Mouse (Mus musculus) heart, postnatal 0 days (tissue): ENCODE results near the gene Zmynd12. TPM values are rescaled to one million over a fixed set of nuclear protein-coding genes. Genes with fewer than 3 reads are reported as not detected.

ENCODE experiments used
- ATAC-seq: fragments of 200-750 bp; cut with Nextera tagmentation; 2 replicates; pipeline ENCODE4 v1.8.0; 2017; ENCODE audit warnings: low read depth, moderate number of reproducible peaks, moderate library complexity; ENCODE audit not compliant: insufficient read depth
- DNase-seq: peaks from one replicate; pipeline ENCODE4 v3.0.0-alpha.2; 2016; ENCODE audit warnings: low spot score
- H3K27ac ChIP-seq: fragments of 300-500 bp; sonication (generic); 2 replicates; pipeline ENCODE4 v1.5.1; 2014; ENCODE audit warnings: low read depth, mild to moderate bottlenecking
- H3K27me3 ChIP-seq: fragments of 300-500 bp; sonication (generic); 2 replicates; pipeline ENCODE4 v1.6.1; 2014; ENCODE audit warnings: low read length, mixed read lengths; ENCODE audit not compliant: control insufficient read depth, insufficient read depth
- H3K36me3 ChIP-seq: fragments of 300-500 bp; sonication (generic); replicated peaks from 2 replicates; pipeline ENCODE4 v1.6.1; 2014; ENCODE audit warnings: low read length, mixed read lengths; ENCODE audit not compliant: control insufficient read depth, insufficient read depth
- H3K4me1 ChIP-seq: fragments of 300-500 bp; sonication (generic); 2 replicates; pipeline ENCODE4 v1.6.1; 2014; ENCODE audit warnings: antibody characterized with exemption; ENCODE audit not compliant: control insufficient read depth, insufficient read depth
- H3K4me2 ChIP-seq: fragments of 300-500 bp; sonication (generic); 2 replicates; pipeline ENCODE4 v1.6.1; 2014; ENCODE audit warnings: low read depth, mild to moderate bottlenecking, low read length, moderate library complexity
- H3K4me3 ChIP-seq: fragments of 300-500 bp; sonication (generic); 2 replicates; pipeline ENCODE4 v1.5.1; 2014; ENCODE audit warnings: low read depth, low read length
- H3K9ac ChIP-seq: fragments of 300-500 bp; sonication (generic); replicated peaks from 2 replicates; pipeline ENCODE4 v1.6.1; 2014; ENCODE audit warnings: low read depth, low read length, mixed read lengths
- H3K9me3 ChIP-seq: fragments of 300-500 bp; sonication (generic); replicated peaks from 2 replicates; pipeline ENCODE4 v1.6.1; 2016; ENCODE audit warnings: low read length; ENCODE audit not compliant: control insufficient read depth
- CTCF ChIP-seq: IDR thresholded peaks from 2 replicates; pipeline ENCODE4 v1.5.1; 2016; ENCODE audit warnings: antibody characterized with exemption, control low read depth, low read depth
- EP300 ChIP-seq: IDR thresholded peaks from 2 replicates; pipeline ENCODE4 v1.6.1; 2016; ENCODE audit warnings: antibody characterized with exemption, low read depth
- WGBS: fragments of 180-500 bp; shearing (Covaris S2); extraction: QIAGEN DNeasy Blood & Tissue Kit; methylation state at CpG from one replicate; pipeline ENCODE4 v1.1.7; 2014; 5-methylcytosine and 5-hydroxymethylcytosine counted together
- polyA plus RNA-seq: library from polyadenylated mRNA; unstranded; fragments of >200 nt; fragmentation: Nextera tagmentation; extraction: Ambion mirVana; gene quantifications from 2 replicates; pipeline ENCODE4 v1.2.1, GENCODE M21; 2015
- total RNA-seq: library from RNA; depleted of rRNA; stranded (reverse); fragments of >200 nt; gene quantifications from 2 replicates; pipeline ENCODE4 v1.2.3, GENCODE M21; 2014; ENCODE audit warnings: low replicate concordance

Zmynd12 gene
- total and polyA plus RNA-seq, 2 experiments from 2014 or later, result 0.37 TPM; not detected in 1

- Histone ChIP-seq H3K4me2 (no peak overlapping the region), H3K4me3 (no peak overlapping the region), H3K9me3 (no peaks in the 10 kb centered on the region), H3K9ac (no peak overlapping the region), H3K27me3 (no peaks in the 10 kb centered on the region), H3K4me1 (peaks cover 17% of the 10 kb centered on the region; the same call in 1 of the 2 replicates), H3K27ac (no peak overlapping the region), H3K36me3 (no peaks in the 10 kb centered on the region; the same call in 1 of the 2 replicates)
- WGBS, result 59% methylated on average over 3 of the region's 3 CpGs
- ATAC-seq, result no peak
- DNase-seq, result no peak
- no peak for TF ChIP-seq EP300
- TF ChIP-seq CTCF, result no peak
Measured at GRCm38 (mm10) chr4:119417270-119417669, 5.3 kb upstream of the Zmynd12 start.

GRCm38 (mm10) chr4:119417894-119418293, 4.7 kb upstream of the Zmynd12 start:
- no peaks in the 10 kb centered on the region for H3K9me3 ChIP-seq
- H3K27ac ChIP-seq, result no peak overlapping the region
- TF ChIP-seq EP300 (no peak), CTCF (no peak)
- DNase-seq (no peak), ATAC-seq (no peak)
- no peak overlapping the region for H3K4me3 ChIP-seq
- H3K4me1 ChIP-seq, result peaks cover 19% of the 10 kb centered on the region; the same call in 1 of the 2 replicates
- no peak overlapping the region for H3K4me2 ChIP-seq
- H3K27me3 ChIP-seq, result no peaks in the 10 kb centered on the region
- H3K9ac ChIP-seq, result no peak overlapping the region
- H3K36me3 ChIP-seq, result no peaks in the 10 kb centered on the region; the same call in 1 of the 2 replicates
- 35% methylated on average over 3 of the region's 3 CpGs for WGBS

DNA sequence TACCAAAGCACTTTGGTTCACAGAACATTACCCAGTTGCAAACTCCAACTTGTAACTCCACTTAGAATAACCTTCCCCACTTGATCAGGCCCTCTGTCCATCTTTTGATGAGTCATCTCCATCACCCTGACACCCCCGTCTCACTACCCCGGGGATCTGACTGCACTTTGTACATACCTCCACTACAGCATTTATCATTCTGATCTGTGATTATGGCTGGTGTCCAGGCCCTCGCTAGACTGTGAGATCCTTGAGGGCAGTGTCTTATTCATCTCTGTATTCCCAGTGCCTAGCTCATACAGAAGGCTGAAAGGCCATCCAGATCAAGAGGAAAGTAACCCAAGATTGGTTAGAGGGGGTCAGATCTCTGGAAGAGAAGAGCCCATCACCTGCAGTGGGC, 1.4 kb upstream of the Zmynd12 start:
- H3K27ac ChIP-seq, result no peak overlapping the region
- no peak for TF ChIP-seq CTCF
- no peak for TF ChIP-seq EP300
- DNase-seq (no peak), ATAC-seq (no peak)
- peak overlapping the region; percentile 70 for H3K4me3 ChIP-seq
- WGBS, result 28% methylated on average over 3 of the region's 3 CpGs
- H3K9me3 ChIP-seq, result no peaks in the 10 kb centered on the region
- H3K27me3 ChIP-seq, result no peaks in the 10 kb centered on the region
- H3K4me1 ChIP-seq, result peaks cover 19% of the 10 kb centered on the region
- peak overlapping the region; percentile 67 for H3K4me2 ChIP-seq
- H3K9ac ChIP-seq, result 0 out of 2 replicates have a peak overlapping the region, but pooled peaks have one; percentile 57
- no peaks in the 10 kb centered on the region; the same call in 1 of the 2 replicates for H3K36me3 ChIP-seq

DNA sequence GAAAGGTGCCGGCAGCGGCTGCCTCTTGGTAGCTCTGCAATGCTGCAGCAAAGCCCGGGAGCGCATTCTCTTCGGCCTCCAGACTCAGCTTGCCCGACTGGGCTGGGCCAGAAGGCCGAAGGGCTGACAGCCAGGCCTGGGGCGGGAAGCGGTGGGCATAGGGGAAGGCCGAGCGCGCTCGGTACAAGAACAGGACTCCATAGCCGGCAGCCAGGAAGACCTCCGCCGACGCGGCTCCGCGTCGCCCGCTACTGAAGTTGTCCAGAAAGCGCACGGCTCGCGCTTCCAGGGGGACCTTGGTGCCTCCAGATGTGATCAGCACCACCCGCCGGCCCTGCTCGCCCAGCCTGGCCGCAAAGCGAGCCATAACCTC, 707 bp upstream of the Zmynd12 start:
- Histone ChIP-seq H3K4me2 (peak overlapping the region; percentile 67), H3K9me3 (no peaks in the 10 kb centered on the region), H3K27me3 (no peaks in the 10 kb centered on the region), H3K27ac (peak overlapping the region; percentile 90), H3K4me3 (peak overlapping the region; percentile 70), H3K36me3 (no peaks in the 10 kb centered on the region; the same call in 1 of the 2 replicates), H3K4me1 (peaks cover 16% of the 10 kb centered on the region), H3K9ac (peak overlapping the region; percentile 57)
- TF ChIP-seq CTCF, result no peak
- TF ChIP-seq EP300, result no peak
- 0% methylated on average over 31 of the region's 31 CpGs for WGBS
- ATAC-seq, result peak; percentile 29
- no peak for DNase-seq

- 58% methylated on average over 2 of the region's 2 CpGs for WGBS
- no peak for ATAC-seq
Measured at GRCm38 (mm10) chr4:119425077-119425476, 2.5 kb downstream of the Zmynd12 start.

GRCm38 (mm10) chr4:119425601-119426000, 3.0 kb downstream of the Zmynd12 start:
- peaks cover 15% of the 10 kb centered on the region for H3K4me1 ChIP-seq
- no peak for DNase-seq
- H3K9ac ChIP-seq, result no peak overlapping the region
- no peaks in the 10 kb centered on the region for H3K27me3 ChIP-seq
- no peak overlapping the region for H3K27ac ChIP-seq
- H3K4me3 ChIP-seq, result no peak overlapping the region
- no peaks in the 10 kb centered on the region for H3K9me3 ChIP-seq
- H3K4me2 ChIP-seq, result no peak overlapping the region
- 43% methylated on average over 2 of the region's 2 CpGs for WGBS
- no peak for ATAC-seq
- TF ChIP-seq EP300, result no peak
- no peak for TF ChIP-seq CTCF
- no peaks in the 10 kb centered on the region for H3K36me3 ChIP-seq

More at GRCm38 (mm10) chr4:119425077-119425476, 2.5 kb downstream of the Zmynd12 start:
- Histone ChIP-seq H3K27me3 (no peaks in the 10 kb centered on the region), H3K36me3 (no peaks in the 10 kb centered on the region), H3K4me3 (no peak overlapping the region), H3K4me2 (no peak overlapping the region), H3K9ac (no peak overlapping the region), H3K4me1 (peaks cover 15% of the 10 kb centered on the region), H3K9me3 (no peaks in the 10 kb centered on the region), H3K27ac (no peak overlapping the region)
- TF ChIP-seq EP300 (no peak), CTCF (no peak)
- no peak for DNase-seq
